Mouse (Mus musculus) activated CD4-positive, CD25-positive, alpha-beta regulatory T cell, adult 4 months (primary cell): Measurements from ENCODE around the gene Haao. TPM values are rescaled to one million over a fixed set of nuclear protein-coding genes. Genes with fewer than 3 reads are reported as not detected.

Experiments used
- ATAC-seq: one replicate; pipeline ENCODE4 v1.8.0; 2017
- polyA plus RNA-seq, 2 experiments: library from polyadenylated mRNA; unstranded; fragments of 100-300 nt; shearing (Covaris generic); gene quantifications; one replicate each; pipeline ENCODE4 v1.2.1; 2017

Haao gene
- polyA plus RNA-seq, 2 experiments from 2014 or later, result 1.3 to 3.2 TPM

GRCm38 (mm10) chr17:83830616-83831292 is 17.0 kb downstream of the Haao start:
- peak; percentile 20 for ATAC-seq

- ATAC-seq, result no peak
Observed at GRCm38 (mm10) chr17:83829356-83829755, 18.4 kb downstream of the Haao start.

GRCm38 (mm10) chr17:83823835-83824234 is 23.9 kb downstream of the Haao start:
- peak; percentile 70 for ATAC-seq

GRCm38 (mm10) chr17:83821876-83822275 is 25.9 kb downstream of the Haao start:
- no peak for ATAC-seq

GRCm38 (mm10) chr17:83820701-83821100 is 27.1 kb downstream of the Haao start:
- ATAC-seq, result no peak

GRCm38 (mm10) chr17:83819503-83819902 is 28.3 kb downstream of the Haao start:
- no peak for ATAC-seq

- no peak for ATAC-seq
Observed at GRCm38 (mm10) chr17:83816996-83817395, 30.8 kb downstream of the Haao start.

- ATAC-seq, result no peak
Observed at GRCm38 (mm10) chr17:83813050-83813449, 34.7 kb downstream of the Haao start.

- no peak for ATAC-seq
Observed at GRCm38 (mm10) chr17:83812200-83812944, 35.4 kb downstream of the Haao start.

GRCm38 (mm10) chr17:83810285-83810684 is 37.5 kb downstream of the Haao start:
- no peak for ATAC-seq

GRCm38 (mm10) chr17:83809197-83809829 is 38.5 kb downstream of the Haao start:
- no peak for ATAC-seq

- no peak for ATAC-seq
Observed at GRCm38 (mm10) chr17:83808476-83809098, 39.2 kb downstream of the Haao start.

- ATAC-seq, result no peak
Observed at GRCm38 (mm10) chr17:83807778-83808398, 39.9 kb downstream of the Haao start.

- no peak for ATAC-seq
Observed at GRCm38 (mm10) chr17:83807345-83807744, 40.4 kb downstream of the Haao start.

GRCm38 (mm10) chr17:83805078-83805477 is 42.7 kb downstream of the Haao start:
- ATAC-seq, result no peak

- ATAC-seq, result no peak
Observed at GRCm38 (mm10) chr17:83803987-83804386, 43.8 kb downstream of the Haao start.

- no peak for ATAC-seq
Observed at GRCm38 (mm10) chr17:83799506-83800050, 48.2 kb downstream of the Haao start.

GRCm38 (mm10) chr17:83795121-83795520 is 52.6 kb downstream of the Haao start:
- no peak for ATAC-seq

- ATAC-seq, result no peak
Observed at GRCm38 (mm10) chr17:83792388-83792787, 55.4 kb downstream of the Haao start.

GRCm38 (mm10) chr17:83790158-83790557 is 57.6 kb downstream of the Haao start:
- no peak for ATAC-seq

GRCm38 (mm10) chr17:83786418-83786817 is 61.3 kb downstream of the Haao start:
- ATAC-seq, result no peak

- ATAC-seq, result no peak
Observed at GRCm38 (mm10) chr17:83782740-83783139, 65.0 kb downstream of the Haao start.
